Mouse (Mus musculus) layer of hippocampus, postnatal 25 days (tissue): ENCODE results near the gene Nat8f1. TPM values are rescaled to one million over a fixed set of nuclear protein-coding genes. Genes with fewer than 3 reads are reported as not detected.
"Not testable (repeated sequence)": the region's sequence is repeated elsewhere in the genome, so short reads cannot be mapped to it uniquely, and the experiment has no call there.

Source experiments
- DNase-seq, 2 experiments: peaks; one replicate each; pipeline ENCODE4 v3.0.0; 2022; ENCODE audit warnings: mixed read lengths in 2 of 2, low spot score in 1 of 2; ENCODE audit errors: extremely low spot score in 1 of 2
- total RNA-seq, 2 experiments: library from RNA; stranded (reverse); gene quantifications; 2 replicates each; pipeline ENCODE4 v1.2.3; 2021

Gene Nat8f1
- total RNA-seq, 2 experiments from 2014 or later: 29.6 to 32.7 TPM

DNA sequence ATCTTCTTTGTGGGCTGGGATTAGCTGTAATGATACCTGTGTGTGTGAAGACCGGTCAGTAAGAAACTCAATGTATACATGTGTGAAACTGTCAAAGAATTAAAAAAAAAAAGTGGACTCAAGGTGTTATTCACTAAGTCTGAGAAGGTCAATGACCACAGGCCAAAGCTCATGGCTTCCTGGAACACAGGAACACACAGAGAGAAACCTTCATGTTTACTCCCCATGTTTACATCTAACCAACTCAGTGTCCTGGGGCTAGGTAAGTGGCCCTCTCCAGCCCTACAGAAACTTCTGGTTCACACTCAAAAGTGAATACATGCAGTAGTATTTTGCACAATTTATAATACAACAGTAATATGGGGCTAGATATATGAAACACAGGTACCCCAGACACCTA, 5.8 kb downstream of the Nat8f1 start:
- DNase-seq: no peak

DNA sequence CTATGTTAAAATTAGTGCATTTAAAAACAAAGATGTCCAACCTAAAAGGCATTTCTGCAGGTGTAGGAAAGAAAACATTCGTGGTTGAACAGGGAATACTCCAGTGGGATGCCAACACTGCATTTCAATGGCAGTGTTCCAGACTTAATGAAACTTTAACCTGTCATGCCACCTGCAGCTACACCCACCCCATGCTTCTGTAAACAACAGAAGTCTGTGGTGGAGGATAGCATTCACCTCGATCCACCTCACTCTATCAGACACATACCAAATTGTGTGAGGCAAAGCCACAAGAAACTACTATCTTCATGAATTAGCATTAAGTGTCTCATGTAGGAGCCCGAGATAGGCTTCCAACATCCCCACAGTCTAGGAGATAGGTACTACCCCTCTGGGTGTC, 7.1 kb downstream of the Nat8f1 start:
- DNase-seq: no peak

DNA sequence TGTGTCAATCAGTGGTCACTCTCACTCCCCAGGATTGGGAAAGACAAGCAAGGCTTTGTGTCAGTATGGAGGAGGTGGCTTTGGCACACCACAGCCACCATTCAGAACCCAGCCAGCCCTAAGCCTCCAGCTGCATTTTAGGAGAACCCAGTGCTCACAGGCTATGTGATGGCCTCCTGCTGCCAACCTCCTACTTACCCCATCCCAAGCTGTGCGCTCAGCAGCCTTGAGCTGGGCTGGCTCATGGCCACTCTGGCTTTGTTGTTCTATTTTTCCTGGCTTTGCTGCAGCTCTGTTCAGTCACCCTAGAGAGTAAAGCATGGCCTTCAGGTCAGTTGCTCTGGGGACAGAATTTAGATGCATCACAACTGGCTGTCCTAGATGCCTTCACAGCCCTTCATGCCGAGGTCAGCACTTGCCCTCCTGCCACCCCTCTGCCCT, 8.6 kb downstream of the Nat8f1 start:
- peak in 1 of 2 experiments; percentile 25 for DNase-seq

DNA sequence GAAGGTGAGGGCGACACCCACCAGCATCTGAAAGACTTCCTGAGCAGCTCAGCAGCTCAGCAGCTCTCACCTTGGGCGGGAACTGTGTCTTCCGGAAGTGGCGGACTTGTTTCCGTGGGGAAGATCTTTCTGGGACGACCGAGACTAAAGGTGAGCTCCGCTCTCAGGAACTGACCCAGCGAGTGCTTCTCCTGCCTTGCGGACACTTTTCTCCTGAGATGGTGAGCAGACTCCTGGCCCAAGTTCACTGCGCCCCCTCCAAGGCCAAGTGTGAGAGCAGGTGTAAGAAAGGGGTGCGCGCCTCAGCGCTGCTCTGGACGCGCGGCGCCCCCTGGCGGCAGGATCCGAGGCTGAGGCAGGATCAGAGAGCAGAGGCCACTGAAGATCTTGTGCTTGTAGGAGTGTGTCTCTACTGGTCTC, 10.8 kb downstream of the Nat8f1 start, which contains the start of gene Nat8f4:
Nat8f4 (minus strand) TSS at position 243 of the 420 bp plus-strand sequence.
- peak; percentile 83 for DNase-seq

DNA sequence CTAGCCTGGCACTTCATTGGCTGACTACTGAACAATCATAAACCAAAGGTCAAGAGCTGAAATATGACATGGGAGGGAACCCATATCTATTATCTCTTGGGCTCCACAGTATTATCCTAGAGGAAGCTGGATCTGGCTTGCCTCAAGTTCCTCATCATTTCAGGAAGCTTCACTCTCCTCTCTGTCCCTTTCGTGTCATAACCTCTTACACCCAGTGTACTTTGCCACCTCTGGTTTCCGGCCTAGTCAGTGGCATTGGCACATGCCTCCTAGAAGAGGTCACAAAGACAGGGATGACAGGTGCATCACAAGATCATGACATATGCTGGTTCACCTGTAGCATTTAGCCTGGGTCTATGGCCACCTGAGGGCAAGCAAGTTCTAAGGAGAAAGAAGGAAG, 13.2 kb downstream of the Nat8f1 start:
- DNase-seq: no peak

DNA sequence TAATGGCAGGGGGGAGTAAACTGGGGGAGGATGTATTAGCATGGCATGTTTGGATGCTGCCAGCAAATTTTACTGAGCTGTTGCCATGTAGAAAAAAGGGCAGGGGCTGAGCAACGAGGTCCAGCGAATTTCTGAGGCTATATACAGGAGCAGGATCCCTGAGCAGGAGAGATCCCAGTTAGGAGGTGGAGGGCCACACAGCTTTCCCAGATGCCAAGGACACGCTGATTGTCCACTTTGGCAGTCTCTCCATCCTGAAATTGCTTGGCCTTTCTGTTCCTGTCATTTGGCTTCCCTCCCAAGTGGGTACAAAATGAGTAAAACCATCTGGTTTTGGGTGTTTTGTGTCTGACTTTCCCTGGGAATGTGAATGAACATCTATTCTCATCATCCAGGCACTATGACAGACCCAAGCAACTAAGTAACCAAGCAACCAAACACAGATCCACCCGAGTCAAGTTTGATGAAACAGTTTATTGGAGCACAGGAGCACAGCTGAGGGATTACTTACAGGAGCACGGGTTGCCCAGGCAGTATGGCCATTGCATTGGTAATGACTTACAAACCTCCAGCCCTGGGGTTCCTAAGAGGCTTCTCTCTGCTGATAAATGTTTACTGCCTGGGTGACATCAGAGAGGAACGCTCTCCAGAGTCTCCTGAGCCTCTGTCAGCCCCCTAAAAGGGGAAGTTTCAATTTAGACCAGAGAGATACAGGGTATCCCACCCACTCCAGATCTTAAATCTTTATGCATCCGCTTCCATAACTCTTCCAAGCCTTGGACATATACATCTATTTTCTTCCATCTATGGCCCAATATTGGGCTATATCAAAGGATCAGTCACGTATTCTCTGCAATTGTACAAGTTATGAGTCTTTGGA, 16.7 kb downstream of the Nat8f1 start:
- DNase-seq: not testable (repeated sequence)

DNA sequence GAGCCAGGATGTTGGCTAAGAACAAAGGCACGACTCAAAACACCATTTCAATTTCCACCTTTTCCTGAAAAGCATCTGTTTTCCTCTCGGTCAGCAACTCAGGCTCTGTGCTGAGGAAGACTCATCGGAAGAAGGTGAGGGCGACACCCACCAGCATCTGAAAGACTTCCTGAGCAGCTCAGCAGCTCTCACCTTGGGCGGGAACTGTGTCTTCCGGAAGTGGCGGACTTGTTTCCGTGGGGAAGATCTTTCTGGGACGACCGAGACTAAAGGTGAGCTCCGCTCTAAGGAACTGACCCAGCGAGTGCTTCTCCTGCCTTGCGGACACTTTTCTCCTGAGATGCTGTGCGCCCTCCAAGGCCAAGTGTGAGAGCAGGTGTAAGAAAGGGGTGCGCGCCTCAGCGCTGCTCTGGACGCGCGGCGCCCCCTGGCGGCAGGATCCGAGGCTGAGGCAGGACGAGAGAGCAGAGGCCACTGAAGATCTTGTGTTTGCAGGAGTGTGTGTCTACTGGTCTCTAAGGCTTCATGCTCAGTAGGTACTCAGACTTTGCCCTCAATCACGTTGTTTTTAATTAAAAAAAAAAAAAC, 20.3 kb downstream of the Nat8f1 start:
- DNase-seq: peak in 1 of 2 experiments; percentile 31

DNA sequence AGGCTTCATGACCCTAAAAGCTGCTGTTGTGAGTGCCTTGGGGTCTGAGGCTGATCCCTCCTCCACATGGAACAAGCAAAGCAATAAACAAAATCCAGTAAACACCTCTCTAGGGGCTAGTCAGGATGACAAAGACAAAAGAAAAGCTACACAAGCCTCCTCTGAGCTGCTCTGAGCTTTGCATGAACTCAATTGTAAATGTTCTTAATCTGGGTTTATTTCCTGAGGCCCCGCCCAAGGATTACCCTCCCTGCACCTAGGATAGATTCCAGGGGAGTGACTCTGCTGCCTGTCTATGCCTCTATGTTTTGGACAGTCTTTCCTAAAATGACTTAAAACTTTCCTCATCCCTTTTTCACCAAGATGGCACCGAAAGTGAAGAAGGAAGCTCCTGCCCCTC, 26.5 kb downstream of the Nat8f1 start:
- no peak for DNase-seq

DNA sequence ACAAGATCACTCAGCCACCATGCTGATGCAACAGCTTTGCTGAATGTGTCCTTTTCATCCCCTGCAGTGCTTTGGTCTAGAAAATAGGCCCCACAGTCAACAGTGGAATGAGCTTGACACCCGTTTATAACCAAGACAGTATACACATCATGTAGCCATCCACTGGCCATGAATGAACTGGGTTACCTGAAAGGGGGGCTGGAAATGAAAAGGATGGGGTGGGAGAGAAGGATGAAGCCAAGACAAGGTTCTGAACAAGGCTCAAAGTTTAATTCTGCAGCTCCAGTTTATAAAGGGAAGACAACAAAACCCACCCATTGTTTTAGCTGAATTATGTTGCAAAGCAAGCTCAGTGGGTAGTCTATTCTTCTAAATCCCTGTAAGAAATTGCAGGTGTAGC, 31.2 kb downstream of the Nat8f1 start:
- no peak for DNase-seq

DNA sequence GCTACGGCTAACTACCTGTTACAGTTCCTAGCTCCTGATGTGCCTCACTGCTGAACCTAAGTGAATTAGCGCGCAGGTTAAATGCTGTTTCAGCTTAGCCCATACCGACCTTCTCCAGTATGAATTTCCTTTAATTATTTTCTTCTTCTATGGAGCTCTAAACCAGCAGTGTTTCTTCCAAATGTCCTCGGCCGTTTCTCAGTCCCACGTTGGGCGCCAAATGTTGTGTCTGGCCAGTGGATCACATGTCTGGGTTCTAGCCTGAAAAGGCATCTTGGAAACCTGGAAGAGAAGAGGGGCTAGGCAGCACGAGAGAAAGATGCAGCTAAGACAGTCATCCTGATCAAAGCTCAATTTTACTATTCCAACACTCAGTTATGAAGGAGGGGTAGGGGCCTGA, 32.2 kb downstream of the Nat8f1 start:
- not testable (repeated sequence) for DNase-seq

DNA sequence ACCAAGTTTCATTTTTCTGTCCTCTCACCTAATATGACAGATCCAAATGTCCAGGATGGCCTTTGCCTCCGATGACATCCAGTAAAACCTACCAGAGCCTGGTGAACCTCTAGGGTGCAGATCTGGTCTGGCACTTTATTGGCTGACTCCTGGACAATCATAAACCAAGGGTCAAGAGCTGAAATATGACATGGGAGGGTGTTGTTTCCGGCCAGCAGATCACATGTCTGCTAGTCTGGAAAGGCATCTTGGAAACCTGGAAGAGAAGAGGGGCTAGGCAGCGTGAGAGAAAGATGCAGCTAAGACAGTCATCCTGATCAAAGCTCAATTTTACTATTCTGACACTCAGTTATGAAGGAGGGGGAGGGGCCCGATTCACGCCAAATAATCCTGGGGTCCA, 46.5 kb downstream of the Nat8f1 start, which contains the start of gene Nat8f2:
Nat8f2 (minus strand) TSS at position 153 of the 400 bp plus-strand sequence.
- not testable (repeated sequence) for DNase-seq

DNA sequence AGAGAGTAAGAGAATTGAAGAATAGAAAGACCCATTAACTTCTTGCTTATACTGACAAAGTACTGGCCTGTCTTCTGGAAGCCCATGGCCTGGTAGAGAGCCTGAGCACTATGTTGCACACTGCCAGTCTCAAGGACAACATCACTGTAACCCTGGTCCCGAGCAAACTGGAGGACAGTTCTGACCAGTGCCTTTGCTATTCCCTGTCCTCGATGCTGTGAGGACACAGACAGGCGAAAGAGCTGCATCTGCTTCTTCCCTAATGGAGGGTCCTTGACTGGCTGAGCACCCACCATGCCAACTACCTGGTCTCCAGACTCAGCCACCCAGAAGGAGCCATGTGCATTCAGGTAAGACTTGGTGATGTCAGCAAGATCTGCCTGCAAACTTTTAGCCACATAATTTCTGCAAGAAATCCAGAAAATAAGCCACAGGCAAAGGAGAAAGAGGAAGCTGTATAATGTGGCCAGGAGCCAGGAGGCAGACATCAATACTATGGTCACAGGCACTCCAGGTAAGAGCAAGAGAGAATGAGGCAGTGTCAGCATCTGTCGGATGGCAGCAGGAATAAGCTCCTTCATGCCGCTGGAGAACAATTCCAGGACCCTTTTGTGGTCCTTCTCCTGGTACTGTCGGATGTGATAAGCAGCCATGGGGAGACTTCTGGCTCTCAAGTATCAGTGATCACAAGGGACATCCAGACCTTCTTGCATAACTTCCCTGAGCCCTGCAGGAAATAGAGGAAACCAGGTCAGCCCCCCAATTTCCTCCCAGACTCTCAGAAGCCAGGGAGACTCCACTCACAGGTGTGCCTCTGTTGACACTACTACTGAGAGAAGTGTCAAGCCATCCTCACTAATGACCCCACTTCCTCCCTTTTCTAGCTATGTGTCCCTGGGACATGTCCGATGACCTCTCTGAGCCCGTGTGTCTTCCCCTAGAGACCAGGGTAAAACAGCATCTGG, 47.5 kb downstream of the Nat8f1 start:
- DNase-seq: no peak

DNA sequence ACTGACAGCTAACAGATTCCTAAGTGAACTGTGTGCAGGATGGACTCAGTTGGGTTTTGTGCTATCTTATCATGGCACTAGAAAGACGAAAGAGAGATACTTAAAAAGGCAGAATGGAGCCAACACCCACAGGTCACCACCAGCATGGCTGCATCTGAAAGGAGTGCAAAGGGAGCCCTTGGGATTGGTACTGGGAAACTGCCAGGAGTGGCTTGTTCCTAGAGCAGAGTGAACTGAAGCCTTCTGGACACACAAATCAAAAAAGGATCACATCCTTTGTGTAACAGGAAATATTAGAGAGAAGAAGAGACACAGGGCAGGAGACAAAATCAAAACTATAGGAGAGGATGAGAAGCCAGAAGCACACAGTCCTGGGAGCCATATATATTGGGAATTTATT, 48.5 kb downstream of the Nat8f1 start:
- DNase-seq: not testable (repeated sequence)

DNA sequence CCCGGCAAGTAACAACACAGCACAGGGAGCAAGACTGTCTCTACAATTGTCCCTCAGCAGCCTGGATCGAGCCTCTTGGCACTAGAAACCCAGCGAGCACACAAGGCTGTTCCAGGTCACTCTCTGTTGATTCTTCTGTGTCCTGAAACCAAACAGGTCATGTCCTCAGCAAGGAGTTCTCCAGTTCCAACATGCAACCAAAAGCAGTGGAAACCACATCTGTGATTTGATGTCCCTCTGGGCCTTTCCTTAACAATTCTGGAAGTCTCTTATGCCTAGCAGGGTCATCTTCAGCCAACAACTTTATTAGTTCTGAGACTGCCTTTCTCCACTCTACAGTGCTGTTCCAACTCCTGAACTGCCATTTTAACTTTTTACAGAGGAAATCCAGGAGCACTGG, 49.3 kb downstream of the Nat8f1 start:
- DNase-seq: not testable (repeated sequence)

DNA sequence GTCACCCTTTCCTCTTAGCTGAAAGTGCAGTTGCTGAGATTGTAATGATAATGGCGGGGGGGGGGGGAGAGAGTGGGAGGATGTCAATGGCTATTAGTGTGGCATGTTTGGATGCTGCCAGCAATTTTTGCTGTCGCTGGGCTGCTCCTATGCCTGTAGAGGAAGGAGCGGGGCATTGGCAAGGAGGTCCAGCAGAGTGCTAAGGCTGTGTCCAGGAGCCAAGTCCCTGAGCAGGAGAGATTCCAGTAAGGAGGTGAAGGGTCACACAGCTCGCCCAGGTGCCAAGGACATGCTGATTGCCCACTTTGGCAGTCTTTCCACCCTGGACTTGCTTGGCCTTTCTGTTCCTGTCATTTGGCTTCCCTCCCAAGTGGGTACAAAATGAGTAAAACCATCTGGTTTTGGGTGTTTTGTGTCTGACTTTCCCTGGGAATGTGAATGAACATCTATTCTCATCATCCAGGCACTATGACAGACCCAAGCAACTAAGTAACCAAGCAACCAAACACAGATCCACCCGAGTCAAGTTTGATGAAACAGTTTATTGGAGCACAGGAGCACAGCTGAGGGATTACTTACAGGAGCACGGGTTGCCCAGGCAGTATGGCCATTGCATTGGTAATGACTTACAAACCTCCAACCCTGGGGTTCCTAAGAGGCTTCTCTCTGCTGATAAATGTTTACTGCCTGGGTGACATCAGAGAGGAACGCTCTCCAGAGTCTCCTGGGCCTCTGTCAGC, 50.4 kb downstream of the Nat8f1 start:
- not testable (repeated sequence) for DNase-seq

DNA sequence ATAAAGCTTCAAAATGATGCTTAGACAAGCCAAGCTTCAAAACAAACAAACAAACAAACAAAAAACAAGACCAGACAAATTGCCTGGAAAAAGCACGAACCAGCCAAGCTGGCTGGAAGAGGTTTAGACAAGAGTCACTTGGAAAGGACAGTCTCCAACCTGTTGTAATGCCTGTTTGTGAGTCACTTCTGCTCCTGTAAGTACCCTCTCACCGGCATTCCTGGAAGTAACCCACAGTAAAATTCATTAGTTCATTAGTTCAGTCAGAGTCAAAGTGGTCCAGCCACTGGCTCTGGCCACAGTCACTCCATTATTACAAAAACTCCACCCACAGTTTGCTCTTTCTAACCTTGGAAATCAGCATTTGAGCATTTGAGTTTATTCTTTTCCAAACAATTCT, 51.6 kb downstream of the Nat8f1 start:
- no peak for DNase-seq

DNA sequence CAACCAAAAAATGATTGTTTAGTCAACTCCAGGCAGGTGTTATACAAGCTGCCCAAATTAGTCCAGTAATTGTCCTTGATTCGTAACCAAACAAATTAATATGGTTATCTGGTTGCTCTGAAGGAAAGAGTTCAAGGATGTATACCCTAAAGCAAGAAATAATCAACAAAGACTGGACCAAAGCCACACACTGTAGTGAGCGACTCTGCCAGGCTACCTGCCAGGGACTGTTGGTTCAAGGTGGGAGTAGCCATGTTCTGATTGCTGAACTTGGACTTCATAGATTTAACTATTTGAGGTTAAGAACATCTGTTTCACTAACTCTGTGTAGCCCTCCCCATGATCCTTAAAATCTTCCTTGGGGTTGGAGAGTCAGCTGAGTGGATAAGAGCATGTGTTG, 52.4 kb downstream of the Nat8f1 start:
- no peak for DNase-seq

DNA sequence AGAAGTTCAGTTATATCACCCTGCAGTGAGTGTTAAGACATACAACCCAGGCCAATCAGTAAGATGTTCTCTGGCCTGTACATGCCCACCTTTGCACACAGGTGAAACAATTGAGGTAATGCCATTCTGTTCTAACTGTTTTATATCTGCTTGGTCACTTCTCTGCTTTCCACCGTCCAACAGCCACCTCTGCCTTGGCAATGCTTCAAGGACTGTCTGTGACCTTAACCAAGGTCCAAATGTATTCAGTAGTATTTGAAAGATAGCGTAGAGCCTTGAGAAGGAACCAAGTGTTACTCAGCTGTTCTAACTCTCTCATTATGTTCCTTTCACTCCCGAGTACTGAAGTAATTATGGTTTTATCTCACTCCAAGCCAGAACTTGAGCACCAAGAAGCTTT, 52.9 kb downstream of the Nat8f1 start:
- no peak for DNase-seq

DNA sequence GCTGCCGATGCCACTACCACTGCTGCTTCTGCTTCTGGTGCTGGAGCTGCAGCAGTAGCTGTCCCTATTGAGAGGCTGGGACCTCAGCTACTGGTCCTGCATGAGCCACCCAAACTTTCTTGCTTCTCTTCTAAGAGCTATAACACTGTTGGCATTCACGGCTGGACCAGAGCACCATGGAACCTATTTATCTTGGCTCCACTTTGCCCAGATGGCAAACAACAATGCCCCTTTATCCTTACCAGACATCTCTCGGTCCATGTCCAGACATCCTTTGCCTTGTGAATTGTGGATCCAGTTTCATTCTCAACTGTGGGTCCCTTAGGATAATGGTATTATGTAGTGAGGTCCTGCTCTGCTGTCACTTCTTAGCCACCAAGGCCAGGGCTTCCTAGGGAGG, 54.2 kb downstream of the Nat8f1 start:
- no peak for DNase-seq
